Mouse (Mus musculus) MEL (cell line): ENCODE data around the gene Ly9. TPM values are rescaled to one million over a fixed set of nuclear protein-coding genes. Genes with fewer than 3 reads are reported as not detected.

Experiments
- DNase-seq: peaks from one replicate; pipeline ENCODE4 v3.0.0; 2011; ENCODE audit warnings: low read depth, low spot score
- H3K27ac ChIP-seq: 2 replicates; pipeline ENCODE4 v1.5.1; 2012; ENCODE audit warnings: low read depth, mild to moderate bottlenecking, control low read depth, low read length, moderate library complexity; ENCODE audit not compliant: control insufficient read depth
- H3K27me3 ChIP-seq, 2 experiments: fragments of 150-350 bp in 1 of 2; sonication (generic) in 1 of 2; 2 replicates each; pipeline ENCODE4 v1.6.1; 2012; ENCODE audit warnings: low read length in 2 of 2, mild to moderate bottlenecking in 2 of 2, improper control_type of control experiment in 1 of 2, moderate library complexity in 1 of 2; ENCODE audit not compliant: insufficient read depth in 2 of 2, control insufficient read depth in 1 of 2
- H3K36me3 ChIP-seq, 2 experiments: 2 replicates each; pipeline ENCODE4 v1.6.1; 2012 to 2014; ENCODE audit warnings: low read length in 2 of 2, improper control_type of control experiment in 1 of 2, inconsistent platforms in 1 of 2, mild to moderate bottlenecking in 1 of 2; ENCODE audit not compliant: insufficient read depth in 2 of 2, control insufficient read depth in 1 of 2
- H3K4me1 ChIP-seq, 2 experiments: fragments of 150-350 bp in 1 of 2; sonication (generic) in 1 of 2; 2 replicates each; pipeline ENCODE4 v1.6.1; 2012; ENCODE audit warnings: low read length in 2 of 2, improper control_type of control experiment in 1 of 2, mild to moderate bottlenecking in 1 of 2; ENCODE audit not compliant: insufficient read depth in 2 of 2, control insufficient read depth in 1 of 2
- H3K4me3 ChIP-seq, 2 experiments: fragments of 150-350 bp in 1 of 2; sonication (generic) in 1 of 2; 2 replicates each; pipeline ENCODE4 v1.5.1; 2012; ENCODE audit warnings: low read depth in 2 of 2, low read length in 2 of 2, mild to moderate bottlenecking in 2 of 2, moderate library complexity in 2 of 2, control low read depth in 1 of 2, improper control_type of control experiment in 1 of 2; ENCODE audit not compliant: control insufficient read depth in 1 of 2, insufficient read depth in 1 of 2
- H3K79me2 ChIP-seq: 2 replicates; pipeline ENCODE4 v1.6.1; 2012; ENCODE audit warnings: mild to moderate bottlenecking, low read length, moderate library complexity; ENCODE audit not compliant: control insufficient read depth, poor library complexity, insufficient read depth
- H3K9ac ChIP-seq: 2 replicates; pipeline ENCODE4 v1.6.1; 2012; ENCODE audit warnings: low read depth, mild to moderate bottlenecking, control low read depth, low read length, moderate library complexity; ENCODE audit not compliant: control insufficient read depth, poor library complexity, severe bottlenecking
- H3K9me3 ChIP-seq: fragments of 150-350 bp; sonication (generic); replicated peaks from 2 replicates; pipeline ENCODE4 v1.6.1; 2012; ENCODE audit warnings: mild to moderate bottlenecking, low read length, improper control_type of control experiment, moderate library complexity; ENCODE audit not compliant: insufficient read depth
- CHD2 ChIP-seq: IDR thresholded peaks from 2 replicates; pipeline ENCODE4 v1.6.1; 2011; ENCODE audit warnings: low read length, improper control_type of control experiment
- CTCF ChIP-seq, 3 experiments: IDR thresholded peaks in 2 of 3; conservative IDR thresholded peaks in 1 of 3; 2 replicates each; pipeline ENCODE4 v1.5.1; 2011 to 2012; ENCODE audit warnings: low read length in 3 of 3, low read depth in 2 of 3, mild to moderate bottlenecking in 2 of 3, improper control_type of control experiment in 1 of 3, inconsistent platforms in 1 of 3, mixed read lengths in 1 of 3, moderate library complexity in 1 of 3; ENCODE audit not compliant: control insufficient read depth in 1 of 3, insufficient read depth in 1 of 3, poor library complexity in 1 of 3, severe bottlenecking in 1 of 3
- ELF1 ChIP-seq: IDR thresholded peaks from 2 replicates; pipeline ENCODE4 v1.6.1; 2014; ENCODE audit warnings: low read depth, mild to moderate bottlenecking, inconsistent platforms, low read length, improper control_type of control experiment, moderate library complexity
- ETS1 ChIP-seq: IDR thresholded peaks from 2 replicates; pipeline ENCODE4 v1.6.1; 2012; ENCODE audit warnings: low read depth, mild to moderate bottlenecking, inconsistent platforms, low read length, improper control_type of control experiment, moderate library complexity
- GATA1 ChIP-seq: IDR thresholded peaks from 2 replicates; pipeline ENCODE4 v1.6.1; 2011; ENCODE audit warnings: low read depth, low read length, improper control_type of control experiment
- JUND ChIP-seq: IDR thresholded peaks from 2 replicates; pipeline ENCODE4 v1.6.1; 2011; ENCODE audit warnings: low read depth, mild to moderate bottlenecking, improper control_type of control experiment, low read length
- MAFK ChIP-seq: IDR thresholded peaks from 2 replicates; pipeline ENCODE4 v1.6.1; 2011; ENCODE audit warnings: low read depth, mild to moderate bottlenecking, low read length, improper control_type of control experiment, borderline replicate concordance
- MAX ChIP-seq: IDR thresholded peaks from 2 replicates; pipeline ENCODE4 v1.6.1; 2011; ENCODE audit warnings: low read length, improper control_type of control experiment
- MAZ ChIP-seq: IDR thresholded peaks from 2 replicates; pipeline ENCODE4 v1.6.1; 2012; ENCODE audit warnings: low read depth, mild to moderate bottlenecking, inconsistent platforms, low read length, improper control_type of control experiment
- MEF2A ChIP-seq: IDR thresholded peaks from 2 replicates; pipeline ENCODE4 v1.6.1; 2014; ENCODE audit warnings: low read depth, mild to moderate bottlenecking, inconsistent platforms, low read length, improper control_type of control experiment; ENCODE audit not compliant: poor library complexity, insufficient replicate concordance, severe bottlenecking; ENCODE audit errors: extremely low read depth
- MXI1 ChIP-seq: IDR thresholded peaks from 2 replicates; pipeline ENCODE4 v1.6.1; 2011; ENCODE audit warnings: mild to moderate bottlenecking, low read depth, low read length, improper control_type of control experiment
- MYB ChIP-seq: IDR thresholded peaks from 2 replicates; pipeline ENCODE4 v1.6.1; 2011; ENCODE audit warnings: mild to moderate bottlenecking, low read depth, low read length, improper control_type of control experiment
- NELFE ChIP-seq: IDR thresholded peaks from 2 replicates; pipeline ENCODE4 v1.6.1; 2011; ENCODE audit warnings: low read depth, low read length, improper control_type of control experiment
- POLR2AphosphoS5 ChIP-seq: IDR thresholded peaks from 2 replicates; pipeline ENCODE4 v1.6.1; 2012; ENCODE audit warnings: low read depth, borderline replicate concordance, mild to moderate bottlenecking, inconsistent platforms, low read length, moderate library complexity, mixed read lengths
- RAD21 ChIP-seq: IDR thresholded peaks from 2 replicates; pipeline ENCODE4 v1.6.1; 2011; ENCODE audit warnings: mild to moderate bottlenecking, low read depth, low read length, improper control_type of control experiment
- SMC3 ChIP-seq: IDR thresholded peaks from 2 replicates; pipeline ENCODE4 v1.6.1; 2011; ENCODE audit warnings: low read depth, low read length, improper control_type of control experiment
- UBTF ChIP-seq: IDR thresholded peaks from 2 replicates; pipeline ENCODE4 v1.6.1; 2012; ENCODE audit warnings: low read depth, mild to moderate bottlenecking, inconsistent platforms, low read length, improper control_type of control experiment, moderate library complexity, borderline replicate concordance; ENCODE audit not compliant: insufficient read depth
- USF1 ChIP-seq: IDR thresholded peaks from 2 replicates; pipeline ENCODE4 v1.6.1; 2014; ENCODE audit warnings: low read depth, mild to moderate bottlenecking, inconsistent platforms, low read length, improper control_type of control experiment, moderate library complexity
- ZNF384 ChIP-seq: IDR thresholded peaks from 2 replicates; pipeline ENCODE4 v1.6.1; 2012; ENCODE audit warnings: low read depth, mild to moderate bottlenecking, inconsistent platforms, low read length, improper control_type of control experiment
- polyA plus RNA-seq, 2 experiments: library from polyadenylated mRNA; stranded (reverse) in 1 of 2; unstranded in 1 of 2; fragments of >175 nt in 1 of 2; fragments of >200 nt in 1 of 2; gene quantifications; 2 replicates each; pipeline versions ENCODE4 v1.2.1 to v1.2.4; 2012; ENCODE audit warnings: low replicate concordance in 2 of 2, low read depth in 1 of 2; ENCODE audit not compliant: insufficient read length in 2 of 2, insufficient read depth in 1 of 2, missing spikeins in 1 of 2
- total RNA-seq: library from RNA; depleted of rRNA; stranded (reverse); fragments of 300-350 nt; gene quantifications from 2 replicates; pipeline ENCODE4 v1.2.3, GENCODE M21; 2012

Ly9 gene
- total and polyA plus RNA-seq, 3 experiments: 0.25 TPM; not detected in 2

DNA sequence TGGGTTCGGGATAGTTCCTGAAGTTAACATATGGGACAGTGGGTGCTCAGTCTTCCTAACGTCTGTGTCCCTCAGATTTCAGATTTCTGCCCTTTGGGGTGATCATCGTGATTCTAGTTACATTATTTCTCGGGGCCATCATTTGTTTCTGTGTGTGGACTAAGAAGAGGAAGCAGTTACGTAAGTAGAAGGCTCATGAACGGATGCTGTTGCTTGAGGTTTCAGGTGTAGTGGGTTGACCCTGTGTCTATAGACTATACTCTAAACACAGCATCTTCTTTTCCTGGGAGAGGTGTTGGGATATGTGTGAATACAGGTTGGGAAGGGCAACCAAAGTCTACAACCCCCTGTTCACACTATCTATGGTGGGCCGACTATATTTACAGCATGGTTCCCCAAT lies 30.0 kb downstream of the Ly9 start:
- Histone ChIP-seq H3K9ac (no peak overlapping the region), H3K4me1 (no peaks in the 10 kb centered on the region)

DNA sequence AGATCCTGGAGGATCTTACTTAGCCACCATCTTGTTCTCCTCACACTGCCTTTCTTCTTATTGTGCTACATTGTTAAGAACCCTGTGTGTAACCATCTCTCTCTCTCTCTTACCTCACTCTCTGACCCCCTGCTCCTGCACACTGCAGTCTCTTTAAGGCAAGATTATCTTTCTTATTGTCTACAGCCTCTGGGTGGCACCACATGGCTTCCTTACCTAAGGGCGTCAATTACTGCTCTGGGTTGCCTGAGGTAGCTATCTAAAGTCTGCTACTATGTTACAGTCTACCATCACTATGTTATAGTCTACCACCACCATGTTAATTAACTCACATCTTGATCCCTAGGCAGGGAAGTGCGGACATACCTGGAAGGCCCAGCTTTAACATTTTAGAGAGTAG lies 38.8 kb downstream of the Ly9 start:
- Histone ChIP-seq H3K9me3 (no peaks in the 10 kb centered on the region), H3K9ac (no peak overlapping the region), H3K4me3 (no peak overlapping the region), H3K4me1 (no peaks in the 10 kb centered on the region), H3K27me3 (peaks cover 0 to 2% of the 10 kb centered on the region in 2 experiments; a peak in 1 of 4 replicates), H3K79me2 (no peaks in the 10 kb centered on the region), H3K27ac (no peak overlapping the region), H3K36me3 (no peaks in the 10 kb centered on the region)
- no peak for DNase-seq
- TF ChIP-seq JUND (no peak), CHD2 (no peak), ELF1 (no peak), RAD21 (peak; percentile 19), CTCF (IDR thresholded peaks at IDR 0.05 in 2 of 3, conservative IDR thresholded peaks at IDR 0.05 in 1 of 3; ENCODE audit: control insufficient read depth in 1 of 3, insufficient read depth in 1 of 3, low read depth in 2 of 3, low read length in 3 of 3, poor library complexity in 1 of 3, severe bottlenecking in 1 of 3) (peak in 1 of 3 experiments; percentile 33; a peak in 3 of 6 replicates), USF1 (no peak)

More for the DNA sequence above, 30.0 kb downstream of the Ly9 start:
- Histone ChIP-seq H3K27me3 (peaks cover 0 to 4% of the 10 kb centered on the region in 2 experiments), H3K27ac (no peak overlapping the region)
- DNase-seq: no peak
- TF ChIP-seq CHD2 (no peak), GATA1 (no peak), NELFE (no peak), MYB (no peak), UBTF (no peak), SMC3 (no peak), MXI1 (no peak), ZNF384 (no peak), MAZ (no peak), MEF2A (no peak), POLR2AphosphoS5 (no peak), MAFK (no peak), ETS1 (no peak), MAX (no peak)
- TF ChIP-seq, all 39 proteins: peak for 0
- Histone ChIP-seq H3K36me3 (no peaks in the 10 kb centered on the region), H3K9me3 (no peaks in the 10 kb centered on the region), H3K4me3 (no peak overlapping the region), H3K79me2 (no peaks in the 10 kb centered on the region)
